Mouse (Mus musculus) gastrocnemius, adult 18-20 months (tissue): ENCODE measurements around the gene Il10rb. TPM values are rescaled to one million over a fixed set of nuclear protein-coding genes. Genes with fewer than 3 reads are reported as not detected.
A peak's percentile ranks its signal among the peaks of the same experiment; 100 is the strongest.

Experiments
- DNase-seq: peaks from one replicate; pipeline ENCODE4 v3.0.0; 2021; ENCODE audit warnings: low spot score
- long read RNA-seq, 2 experiments: library from polyadenylated mRNA; stranded (forward); transcript quantifications; one replicate each; pipeline ENCODE4 v2.0.0; 2021
- total RNA-seq, 2 experiments: library from RNA; stranded (reverse); gene quantifications; 2 replicates each; pipeline ENCODE4 v1.2.3; 2021

Il10rb gene
- total RNA-seq, result 1 to 10 TPM; 4.2 to 6.6 TPM
- long read RNA-seq, experiment 1, transcript Il10rb-201 (7 exons, 1,850 nt), result major isoform, 12 of 13 reads
- long read RNA-seq, experiment 1, partial matches to known transcripts, result 0 of 13 reads
- long read RNA-seq, experiment 1, other reads (novel, unspliced or antisense), result 1 of 13 reads
- long read RNA-seq, experiment 2, transcript Il10rb-201 (7 exons, 1,850 nt), result major isoform, 5 of 6 reads
- long read RNA-seq, experiment 2, partial matches to known transcripts, result 0 of 6 reads
- long read RNA-seq, experiment 2, other reads (novel, unspliced or antisense), result 1 of 6 reads

DNA sequence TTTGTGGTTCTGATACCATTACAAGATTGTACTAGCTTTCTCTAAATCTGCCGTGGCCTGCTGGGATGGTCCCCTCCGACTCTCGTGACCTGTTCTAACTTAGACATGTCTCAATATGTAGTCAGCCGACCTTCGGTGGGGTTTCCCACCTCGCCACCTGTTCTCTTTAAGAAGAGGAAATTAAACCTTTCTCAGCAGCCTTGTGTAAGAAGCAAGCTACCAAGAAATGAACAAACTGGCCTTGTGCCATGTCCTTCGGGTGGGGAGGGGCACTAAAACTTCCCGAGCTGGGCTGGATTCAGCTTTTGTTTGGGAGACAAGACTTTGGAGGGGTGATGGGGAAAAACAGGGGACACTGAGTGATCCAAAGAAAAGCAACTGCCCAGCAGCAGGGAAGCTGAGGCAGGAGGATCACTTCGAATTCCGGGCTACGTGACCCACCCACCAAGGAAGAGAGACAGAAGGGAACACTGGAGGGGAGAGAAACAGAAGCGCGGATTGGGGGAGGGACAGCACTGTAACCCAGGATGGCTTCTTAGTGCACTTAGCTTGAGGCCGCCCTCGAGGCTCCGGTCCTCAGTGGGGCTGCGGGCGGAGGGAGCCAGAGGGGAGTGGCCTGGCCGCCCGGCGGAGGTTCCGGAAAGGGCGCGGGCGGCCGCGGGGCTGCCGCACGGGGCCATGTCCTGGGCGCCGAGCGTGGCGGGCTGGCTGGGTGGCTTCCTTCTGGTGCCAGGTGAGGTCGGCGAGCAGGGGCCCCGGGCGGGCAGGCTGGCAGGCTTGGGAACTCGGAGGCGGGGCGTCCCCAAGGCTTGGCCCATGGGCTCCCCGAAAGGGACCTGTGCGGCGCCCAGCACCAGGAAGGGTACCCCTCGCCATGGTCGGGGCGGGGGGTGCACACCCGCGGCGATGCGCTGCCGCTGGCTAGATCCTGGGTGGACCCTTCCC lies at the start of gene Il10rb:
Gene Il10rb, plus strand, starts transcription at position 525 of the 945 bp plus-strand sequence.
- peak; percentile 62 for DNase-seq

GRCm38 (mm10) chr16:91356760-91357525 lies 49.0 kb upstream of the Il10rb start:
- DNase-seq, result no peak

GRCm38 (mm10) chr16:91357526-91357900 lies 48.5 kb upstream of the Il10rb start:
- no peak for DNase-seq

GRCm38 (mm10) chr16:91358555-91358954 lies 47.4 kb upstream of the Il10rb start:
- peak; percentile 77 for DNase-seq

GRCm38 (mm10) chr16:91359531-91359930 lies 46.4 kb upstream of the Il10rb start:
- no peak for DNase-seq

DNA sequence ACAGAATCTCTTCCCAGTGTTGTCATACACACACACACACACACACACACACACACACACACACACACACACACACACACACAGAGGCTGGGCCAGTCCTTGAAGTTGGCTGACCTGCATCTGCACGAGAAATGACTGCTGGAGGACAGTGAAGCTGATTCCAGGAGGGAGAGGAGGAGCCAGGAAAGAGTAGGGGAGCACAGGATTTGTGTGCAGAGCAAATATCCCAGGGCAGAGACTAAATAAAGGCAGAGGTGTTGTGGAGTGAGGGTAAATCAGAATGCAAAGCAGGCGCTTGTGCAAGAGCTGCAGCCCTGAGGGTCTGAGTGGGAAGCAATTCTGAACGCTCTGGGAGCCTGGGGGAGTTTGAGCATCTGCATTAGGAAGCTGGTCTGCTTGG lies 45.8 kb upstream of the Il10rb start:
- DNase-seq, result no peak

DNA sequence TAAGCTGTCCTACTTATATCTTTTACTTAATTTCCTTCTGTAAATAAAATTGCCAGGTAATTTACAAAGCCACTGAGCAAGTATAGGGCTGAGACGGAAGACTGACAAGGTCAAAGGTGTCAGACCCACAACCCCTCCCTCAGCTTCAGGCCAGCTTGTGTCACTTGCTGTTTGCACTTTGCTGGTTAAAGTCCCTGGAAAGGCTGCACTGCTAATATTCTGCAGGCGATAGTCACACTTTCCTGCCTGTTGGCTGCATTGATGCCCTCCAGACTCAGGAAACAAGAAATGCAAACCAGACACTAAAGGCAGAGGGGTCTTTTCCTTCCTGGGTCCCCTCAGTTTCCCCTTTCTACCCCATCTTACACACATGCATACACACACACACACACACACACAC lies 44.0 kb upstream of the Il10rb start:
- no peak for DNase-seq

DNA sequence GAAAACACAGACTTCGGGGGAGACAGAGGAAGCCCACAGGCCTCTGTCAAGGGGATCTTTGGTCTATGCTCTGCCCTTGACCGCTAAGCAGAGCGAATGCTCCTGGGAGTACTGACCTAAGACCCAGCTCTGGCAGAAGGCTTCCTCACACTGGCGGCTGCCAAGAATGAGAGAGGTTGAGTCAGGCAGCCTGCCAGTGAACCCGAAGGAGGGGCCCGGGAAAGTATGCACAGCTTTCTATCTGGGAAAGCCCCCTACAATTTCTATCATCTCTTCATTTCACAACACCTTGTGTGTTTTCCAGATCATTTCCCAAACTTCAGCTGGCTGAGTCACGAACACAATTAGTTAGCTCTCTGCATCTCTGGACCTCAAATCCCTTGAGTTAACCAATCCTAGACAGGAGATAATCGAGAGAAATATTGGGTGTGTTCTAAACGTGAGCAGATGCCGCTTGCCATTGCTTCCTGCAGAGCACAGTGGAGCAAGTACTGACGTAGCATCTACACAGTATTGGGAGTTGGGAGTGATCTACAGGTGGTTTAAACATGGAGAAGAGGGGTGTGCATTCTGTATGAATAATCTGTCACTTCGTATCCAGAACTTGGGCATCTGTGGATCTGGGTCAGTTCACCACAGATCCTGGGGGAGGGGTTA lies 43.2 kb upstream of the Il10rb start:
- DNase-seq, result peak; percentile 71

DNA sequence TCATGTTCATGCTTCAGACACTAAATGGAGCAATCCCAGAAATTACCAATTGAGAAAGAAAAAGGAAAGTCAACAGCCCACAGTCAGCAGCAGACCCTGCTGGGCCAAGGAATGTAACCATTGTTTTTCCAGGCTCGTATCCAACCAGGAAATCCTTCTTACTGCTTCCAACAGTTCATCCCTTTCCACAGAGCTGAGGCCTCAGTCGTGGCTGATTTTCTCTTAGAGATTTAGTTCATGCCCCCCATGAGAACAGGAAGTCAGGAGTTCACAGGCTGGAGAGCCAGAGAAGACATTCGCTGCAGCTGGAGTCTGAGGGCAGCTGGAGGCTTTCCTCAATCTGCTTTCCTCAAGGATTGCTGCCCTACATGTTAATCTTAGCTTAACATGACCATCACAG lies 42.5 kb upstream of the Il10rb start:
- DNase-seq, result peak; percentile 74

DNA sequence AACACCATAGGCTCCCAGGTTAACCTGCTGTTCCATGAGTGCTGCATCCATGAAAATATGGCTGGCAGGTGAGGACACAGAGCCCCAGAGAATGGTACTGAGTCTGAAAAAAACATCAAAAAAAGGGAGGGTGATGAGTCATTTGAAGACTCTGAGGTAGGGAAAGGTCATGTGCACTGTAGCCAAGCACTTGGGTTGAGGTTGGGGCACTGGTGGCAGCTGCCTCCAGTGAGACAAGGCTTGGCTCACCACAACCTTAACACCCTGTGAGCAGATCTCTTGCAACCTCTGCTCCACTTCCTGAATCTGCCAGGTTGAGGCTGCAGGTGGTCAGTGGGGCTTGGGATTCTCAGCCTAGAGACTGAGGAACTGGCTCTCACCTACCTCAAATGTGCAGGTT lies 39.4 kb upstream of the Il10rb start:
- no peak for DNase-seq

GRCm38 (mm10) chr16:91367066-91367465 lies 38.9 kb upstream of the Il10rb start:
- DNase-seq, result no peak

- DNase-seq, result peak; percentile 74
Measured at GRCm38 (mm10) chr16:91372577-91373472, 33.1 kb upstream of the Il10rb start, which contains the start of gene Ifnar2. TSS of gene Ifnar2 (plus strand) at chr16:91372783.

- DNase-seq, result no peak
Measured at GRCm38 (mm10) chr16:91373473-91374252, 32.3 kb upstream of the Il10rb start.

- DNase-seq, result no peak
Measured at GRCm38 (mm10) chr16:91374253-91374634, 31.7 kb upstream of the Il10rb start.

GRCm38 (mm10) chr16:91376701-91377100 lies 29.3 kb upstream of the Il10rb start:
- DNase-seq, result no peak

GRCm38 (mm10) chr16:91378431-91378986 lies 27.5 kb upstream of the Il10rb start:
- DNase-seq, result no peak

GRCm38 (mm10) chr16:91378991-91379390 lies 27.0 kb upstream of the Il10rb start:
- no peak for DNase-seq

DNA sequence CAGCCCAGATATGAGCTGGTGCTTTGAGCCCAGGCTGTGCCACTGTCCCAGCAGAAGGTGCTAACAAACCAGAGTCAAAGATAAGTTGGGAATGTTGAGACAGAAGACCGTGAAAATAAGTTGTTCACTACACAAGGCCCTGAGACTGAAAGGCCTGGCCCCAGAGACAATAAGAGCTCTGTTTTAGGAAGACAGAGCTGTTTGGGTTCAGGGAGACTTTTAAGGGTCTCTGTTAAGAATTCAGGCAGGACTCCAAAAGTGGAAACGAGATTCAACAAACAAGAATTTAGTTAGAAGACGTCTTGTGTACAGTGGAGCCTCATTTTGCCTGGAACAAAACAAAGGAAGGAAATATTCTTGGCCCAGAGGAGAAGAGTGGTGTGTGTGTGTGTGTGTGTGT lies 26.6 kb upstream of the Il10rb start:
- DNase-seq, result no peak

DNA sequence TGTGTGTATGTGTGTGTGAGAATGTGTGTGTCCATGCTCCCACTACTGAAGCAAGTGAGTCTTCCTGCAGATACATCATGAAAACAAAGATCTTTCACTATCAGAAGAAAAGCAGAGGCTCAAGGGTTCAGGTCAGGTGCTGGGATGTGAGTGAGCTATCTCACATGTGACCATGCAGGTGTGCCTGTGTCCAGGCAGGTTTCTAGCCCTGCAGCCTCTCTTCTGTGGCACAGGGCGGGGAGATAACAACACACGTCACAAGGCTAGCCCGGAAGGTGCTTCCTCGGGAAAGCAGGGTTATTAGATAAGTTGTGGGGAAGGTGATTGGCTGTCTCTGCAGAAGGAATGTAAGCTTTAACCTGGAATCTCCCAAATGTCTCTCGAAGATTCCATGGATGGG lies 25.8 kb upstream of the Il10rb start:
- DNase-seq, result no peak
